Mouse (Mus musculus) heart, postnatal 0 days (tissue): ENCODE measurements around the gene Slc17a7.

Source experiments
- CTCF ChIP-seq: IDR thresholded peaks from 2 replicates; pipeline ENCODE4 v1.5.1; 2016; ENCODE audit warnings: antibody characterized with exemption, control low read depth, low read depth
- EP300 ChIP-seq: IDR thresholded peaks from 2 replicates; pipeline ENCODE4 v1.6.1; 2016; ENCODE audit warnings: antibody characterized with exemption, low read depth

- TF ChIP-seq CTCF (no peak), EP300 (no peak)
These were observed 21.8 kb upstream of the Slc17a7 start for GRCm38 (mm10) chr7:45141914-45142313.
